Mouse (Mus musculus): Measurements from ENCODE around the gene Zfp617. TPM values are rescaled to one million over a fixed set of nuclear protein-coding genes. Genes with fewer than 3 reads are reported as not detected.

Zfp617 gene
- polyA plus RNA-seq, 1 experiment from 2014 or later, result 23.1 TPM

GRCm38 (mm10) chr8:71981456-71981855, 73.0 kb downstream of the Zfp617 start:
- DNase-seq (ENCODE audit: low spot score) (no peak), ATAC-seq (replicated peaks; ENCODE audit: low FRiP score, low TSS enrichment, low read depth) (no peak)
- Histone ChIP-seq H3K4me1 (replicated peaks; ENCODE audit: control insufficient read depth, insufficient read depth, low read length) (no peaks in the 10 kb centered on the region), H3K9me3 (ENCODE audit: control insufficient read depth, low read length) (no peaks in the 10 kb centered on the region), H3K4me3 (ENCODE audit: low read depth, low read length) (no peak overlapping the region), H3K27ac (ENCODE audit: low read depth) (no peak overlapping the region), H3K9ac (ENCODE audit: low read length) (no peak overlapping the region), H3K4me2 (ENCODE audit: low read length) (no peak overlapping the region), H3K36me3 (ENCODE audit: control insufficient read depth, insufficient read depth, low read length) (no peaks in the 10 kb centered on the region), H3K27me3 (replicated peaks; ENCODE audit: control insufficient read depth, insufficient read depth, low read length) (no peaks in the 10 kb centered on the region)
- 65% methylated on average over 4 of the region's 4 CpGs for WGBS

Other genes starting within 250 kb of the Zfp617 start
- 1.6 and 2.4 TPM in 2 replicates for gene Unc13a, start 236.9 kb upstream of the Zfp617 start, polyA plus RNA-seq (2014; fragmentation: Nextera tagmentation; extraction: Ambion mirVana)
- gene Jak3, start 232.3 kb upstream of the Zfp617 start, polyA plus RNA-seq (2014; fragmentation: Nextera tagmentation; extraction: Ambion mirVana), result 4.1 and 4.5 TPM in 2 replicates
- gene Insl3, start 219.4 kb upstream of the Zfp617 start, polyA plus RNA-seq (2014; fragmentation: Nextera tagmentation; extraction: Ambion mirVana), result 0.98 and 1.4 TPM in 2 replicates
- 6.9 and 8.4 TPM in 2 replicates for gene B3gnt3, start 206.8 kb upstream of the Zfp617 start, polyA plus RNA-seq (2014; fragmentation: Nextera tagmentation; extraction: Ambion mirVana)
- gene Fcho1, start 182.9 kb upstream of the Zfp617 start, polyA plus RNA-seq (2014; fragmentation: Nextera tagmentation; extraction: Ambion mirVana), result 5.8 and 6.9 TPM in 2 replicates
- gene Zfp709, start 26.6 kb upstream of the Zfp617 start, polyA plus RNA-seq (2014; fragmentation: Nextera tagmentation; extraction: Ambion mirVana), result 5.8 and 6.9 TPM in 2 replicates
- 4.1 and 6.4 TPM in 2 replicates for gene Zfp882, start within 50 bp of the Zfp617 start, polyA plus RNA-seq (2014; fragmentation: Nextera tagmentation; extraction: Ambion mirVana)
- gene Zfp961, start 42.4 kb downstream of the Zfp617 start, polyA plus RNA-seq (2014; fragmentation: Nextera tagmentation; extraction: Ambion mirVana), result 24.5 and 28.3 TPM in 2 replicates
- gene Cyp4f18, start 101.0 kb downstream of the Zfp617 start, polyA plus RNA-seq (2014; fragmentation: Nextera tagmentation; extraction: Ambion mirVana), result 1.0 and 1.1 TPM in 2 replicates
- not detected in 2 replicates for gene Olfr372, start 132.6 kb downstream of the Zfp617 start, polyA plus RNA-seq (2014; fragmentation: Nextera tagmentation; extraction: Ambion mirVana)
- 0.11 TPM in 1 of 2 replicates, not detected in the other for gene Olfr373, start 174.5 kb downstream of the Zfp617 start, polyA plus RNA-seq (2014; fragmentation: Nextera tagmentation; extraction: Ambion mirVana)
- 0.08 and 0.28 TPM in 2 replicates for gene Olfr374, start 198.4 kb downstream of the Zfp617 start, polyA plus RNA-seq (2014; fragmentation: Nextera tagmentation; extraction: Ambion mirVana)
- 558 and 651 TPM in 2 replicates for gene Tpm4, start 226.3 kb downstream of the Zfp617 start, polyA plus RNA-seq (2014; fragmentation: Nextera tagmentation; extraction: Ambion mirVana)

Measured in intestine, embryonic 14.5 days (tissue).